Mouse (Mus musculus) naive thymus-derived CD4-positive, alpha-beta T cell, adult 2 months (primary cell): ENCODE results near the gene Ccdc189.

ENCODE experiments used
- DNase-seq: peaks from one replicate; pipeline ENCODE4 v3.0.0-alpha.2; 2011; ENCODE audit warnings: low read depth

Gene Ccdc189

GRCm38 (mm10) chr7:127588011-127588871 lies at the start of gene Ccdc189, which contains the start of gene Rnf40:
TSS of gene Ccdc189 (minus strand) at chr7:127588595.
TSS of gene Rnf40 (plus strand) at chr7:127588767.
- DNase-seq, result peak; percentile 93

- no peak for DNase-seq
These were observed 48.6 kb upstream of the Ccdc189 start for GRCm38 (mm10) chr7:127636963-127637362.

- no peak for DNase-seq
These were observed 43.0 kb upstream of the Ccdc189 start for GRCm38 (mm10) chr7:127631416-127631815.

GRCm38 (mm10) chr7:127628646-127629045 lies 40.3 kb upstream of the Ccdc189 start:
- DNase-seq, result peak; percentile 87

- no peak for DNase-seq
These were observed 38.1 kb upstream of the Ccdc189 start for GRCm38 (mm10) chr7:127626471-127626870.

GRCm38 (mm10) chr7:127626039-127626438 lies 37.6 kb upstream of the Ccdc189 start:
- DNase-seq, result no peak

- peak; percentile 34 for DNase-seq
These were observed 30.0 kb upstream of the Ccdc189 start for GRCm38 (mm10) chr7:127618402-127618801.

GRCm38 (mm10) chr7:127617962-127618361 lies 29.6 kb upstream of the Ccdc189 start:
- no peak for DNase-seq

- DNase-seq, result peak; percentile 54
These were observed 28.5 kb upstream of the Ccdc189 start for GRCm38 (mm10) chr7:127616881-127617280.

GRCm38 (mm10) chr7:127616336-127616735 lies 27.9 kb upstream of the Ccdc189 start:
- DNase-seq, result no peak

- peak; percentile 36 for DNase-seq
These were observed 26.8 kb upstream of the Ccdc189 start, which contains the start of gene Zfp629 for GRCm38 (mm10) chr7:127614891-127615843. TSS of gene Zfp629 (minus strand) at chr7:127615797.

- peak; percentile 42 for DNase-seq
These were observed 26.1 kb upstream of the Ccdc189 start for GRCm38 (mm10) chr7:127614511-127614890.

GRCm38 (mm10) chr7:127614091-127614490 lies 25.7 kb upstream of the Ccdc189 start:
- no peak for DNase-seq

GRCm38 (mm10) chr7:127613501-127613900 lies 25.1 kb upstream of the Ccdc189 start:
- no peak for DNase-seq

- no peak for DNase-seq
These were observed 23.2 kb upstream of the Ccdc189 start for GRCm38 (mm10) chr7:127611561-127611960.

- no peak for DNase-seq
These were observed 22.6 kb upstream of the Ccdc189 start for GRCm38 (mm10) chr7:127611011-127611410.

- no peak for DNase-seq
These were observed 18.8 kb upstream of the Ccdc189 start for GRCm38 (mm10) chr7:127607150-127607549.

GRCm38 (mm10) chr7:127604256-127604655 lies 15.9 kb upstream of the Ccdc189 start:
- DNase-seq, result no peak

GRCm38 (mm10) chr7:127602903-127603302 lies 14.5 kb upstream of the Ccdc189 start:
- DNase-seq, result no peak

- DNase-seq, result no peak
These were observed 13.3 kb upstream of the Ccdc189 start for GRCm38 (mm10) chr7:127601735-127602134.

GRCm38 (mm10) chr7:127600612-127601011 lies 12.2 kb upstream of the Ccdc189 start:
- DNase-seq, result no peak

- no peak for DNase-seq
These were observed 8.4 kb upstream of the Ccdc189 start for GRCm38 (mm10) chr7:127596747-127597146.
